Mouse (Mus musculus) thymus, postnatal 0 days (tissue): ENCODE measurements around the gene Klhdc8a. TPM values are rescaled to one million over a fixed set of nuclear protein-coding genes. Genes with fewer than 3 reads are reported as not detected.
"Not testable (repeated sequence)": the region's sequence is repeated elsewhere in the genome, so short reads cannot be mapped to it uniquely, and the experiment has no call there.

ENCODE experiments used
- DNase-seq: peaks from one replicate; pipeline ENCODE4 v3.0.0-alpha.2; 2015; ENCODE audit warnings: low spot score
- polyA plus RNA-seq: library from polyadenylated mRNA; unstranded; fragments of >200 nt; fragmentation: Nextera tagmentation; extraction: Ambion mirVana; gene quantifications from 2 replicates; pipeline ENCODE4 v1.2.1, GENCODE M21; 2015

The Klhdc8a gene
- polyA plus RNA-seq: 3.6 and 4.5 TPM in 2 replicates

- DNase-seq: no peak
Measured at GRCm38 (mm10) chr1:132298425-132298800, at the start of gene Klhdc8a. Gene Klhdc8a (plus strand): TSS chr1:132298626.

GRCm38 (mm10) chr1:132254467-132254866 lies 44.0 kb upstream of the Klhdc8a start:
- DNase-seq: no peak

- DNase-seq: no peak
Measured at GRCm38 (mm10) chr1:132260331-132260730, 38.1 kb upstream of the Klhdc8a start.

- no peak for DNase-seq
Measured at GRCm38 (mm10) chr1:132261058-132261457, 37.4 kb upstream of the Klhdc8a start.

GRCm38 (mm10) chr1:132263618-132264017 lies 34.8 kb upstream of the Klhdc8a start:
- no peak for DNase-seq

- no peak for DNase-seq
Measured at GRCm38 (mm10) chr1:132264577-132264976, 33.8 kb upstream of the Klhdc8a start.

- no peak for DNase-seq
Measured at GRCm38 (mm10) chr1:132265211-132265859, 33.1 kb upstream of the Klhdc8a start.

GRCm38 (mm10) chr1:132265936-132266335 lies 32.5 kb upstream of the Klhdc8a start:
- no peak for DNase-seq

GRCm38 (mm10) chr1:132266791-132267557 lies 31.5 kb upstream of the Klhdc8a start:
- DNase-seq: no peak

- no peak for DNase-seq
Measured at GRCm38 (mm10) chr1:132267959-132268358, 30.5 kb upstream of the Klhdc8a start.

GRCm38 (mm10) chr1:132268418-132269060 lies 29.9 kb upstream of the Klhdc8a start:
- DNase-seq: no peak

- no peak for DNase-seq
Measured at GRCm38 (mm10) chr1:132271237-132271636, 27.2 kb upstream of the Klhdc8a start.

GRCm38 (mm10) chr1:132276694-132277093 lies 21.7 kb upstream of the Klhdc8a start:
- DNase-seq: no peak

GRCm38 (mm10) chr1:132277124-132277523 lies 21.3 kb upstream of the Klhdc8a start:
- DNase-seq: no peak

GRCm38 (mm10) chr1:132280636-132281035 lies 17.8 kb upstream of the Klhdc8a start:
- DNase-seq: not testable (repeated sequence)

- DNase-seq: no peak
Measured at GRCm38 (mm10) chr1:132281523-132282176, 16.8 kb upstream of the Klhdc8a start.

GRCm38 (mm10) chr1:132282177-132282536 lies 16.3 kb upstream of the Klhdc8a start:
- no peak for DNase-seq

- no peak for DNase-seq
Measured at GRCm38 (mm10) chr1:132283018-132283417, 15.4 kb upstream of the Klhdc8a start.

- no peak for DNase-seq
Measured at GRCm38 (mm10) chr1:132286735-132287134, 11.7 kb upstream of the Klhdc8a start.

GRCm38 (mm10) chr1:132287445-132287844 lies 11.0 kb upstream of the Klhdc8a start:
- DNase-seq: no peak

- no peak for DNase-seq
Measured at GRCm38 (mm10) chr1:132287991-132288451, 10.4 kb upstream of the Klhdc8a start.

GRCm38 (mm10) chr1:132289965-132290364 lies 8.5 kb upstream of the Klhdc8a start:
- no peak for DNase-seq
